Mouse (Mus musculus): Measurements from ENCODE around the gene Vegfa. TPM values are rescaled to one million over a fixed set of nuclear protein-coding genes. Genes with fewer than 3 reads are reported as not detected.

Vegfa gene
- polyA plus RNA-seq, 1 experiment from 2014 or later = 3.3 TPM

GRCm38 (mm10) chr17:46045742-46046141 is 13.6 kb upstream of the Vegfa start:
- no peak overlapping the region for H3K4me3 ChIP-seq (ENCODE audit: low read depth, low read length)
- H3K9me3 ChIP-seq (ENCODE audit: control insufficient read depth, low read length) = peaks cover 2% of the 10 kb centered on the region; the same call in 1 of the 2 replicates
- no peak for DNase-seq (ENCODE audit: low spot score)
- no peaks in the 10 kb centered on the region for H3K27me3 ChIP-seq (ENCODE audit: control insufficient read depth, insufficient read depth, low read length)
- WGBS = 89% methylated on average over 8 of the region's 8 CpGs
- H3K36me3 ChIP-seq (ENCODE audit: control insufficient read depth, insufficient read depth, low read length) = no peaks in the 10 kb centered on the region
- no peak for ATAC-seq (ENCODE audit: insufficient number of reproducible peaks, low FRiP score, low TSS enrichment, low read depth)
- H3K4me2 ChIP-seq (ENCODE audit: low read depth, severe bottlenecking) = no peak overlapping the region
- H3K27ac ChIP-seq (replicated peaks; ENCODE audit: low read depth, low read length) = no peak overlapping the region
- 0 out of 2 replicates have a peak, but pooled peaks cover 3% of the 10 kb centered on the region for H3K4me1 ChIP-seq (ENCODE audit: control insufficient read depth, insufficient read depth, low read length)
- H3K9ac ChIP-seq (ENCODE audit: low read length) = no peak overlapping the region

GRCm38 (mm10) chr17:46044953-46045352 is 12.8 kb upstream of the Vegfa start:
- no peaks in the 10 kb centered on the region for H3K27me3 ChIP-seq (ENCODE audit: control insufficient read depth, insufficient read depth, low read length)
- no peak for DNase-seq (ENCODE audit: low spot score)
- ATAC-seq (ENCODE audit: insufficient number of reproducible peaks, low FRiP score, low TSS enrichment, low read depth) = no peak
- 95% methylated on average over 5 of the region's 5 CpGs for WGBS
- no peak overlapping the region for H3K27ac ChIP-seq (replicated peaks; ENCODE audit: low read depth, low read length)
- H3K4me2 ChIP-seq (ENCODE audit: low read depth, severe bottlenecking) = no peak overlapping the region
- H3K4me1 ChIP-seq (ENCODE audit: control insufficient read depth, insufficient read depth, low read length) = 0 out of 2 replicates have a peak, but pooled peaks cover 3% of the 10 kb centered on the region
- H3K9ac ChIP-seq (ENCODE audit: low read length) = no peak overlapping the region
- no peak overlapping the region for H3K4me3 ChIP-seq (ENCODE audit: low read depth, low read length)
- peaks cover 2% of the 10 kb centered on the region; the same call in 1 of the 2 replicates for H3K9me3 ChIP-seq (ENCODE audit: control insufficient read depth, low read length)
- no peaks in the 10 kb centered on the region for H3K36me3 ChIP-seq (ENCODE audit: control insufficient read depth, insufficient read depth, low read length)

GRCm38 (mm10) chr17:46042158-46042557 is 10.0 kb upstream of the Vegfa start:
- Histone ChIP-seq H3K27ac (replicated peaks; ENCODE audit: low read depth, low read length) (no peak overlapping the region), H3K27me3 (ENCODE audit: control insufficient read depth, insufficient read depth, low read length) (no peaks in the 10 kb centered on the region)
- ATAC-seq (ENCODE audit: insufficient number of reproducible peaks, low FRiP score, low TSS enrichment, low read depth) = no peak

GRCm38 (mm10) chr17:46041679-46042078 is 9.5 kb upstream of the Vegfa start:
- no peak overlapping the region for H3K4me2 ChIP-seq (ENCODE audit: low read depth, severe bottlenecking)
- H3K4me3 ChIP-seq (ENCODE audit: low read depth, low read length) = no peak overlapping the region
- H3K27me3 ChIP-seq (ENCODE audit: control insufficient read depth, insufficient read depth, low read length) = no peaks in the 10 kb centered on the region
- H3K9me3 ChIP-seq (ENCODE audit: control insufficient read depth, low read length) = no peaks in the 10 kb centered on the region
- H3K4me1 ChIP-seq (ENCODE audit: control insufficient read depth, insufficient read depth, low read length) = no peaks in the 10 kb centered on the region
- 92% methylated on average over 3 of the region's 3 CpGs for WGBS
- no peaks in the 10 kb centered on the region for H3K36me3 ChIP-seq (ENCODE audit: control insufficient read depth, insufficient read depth, low read length)
- H3K27ac ChIP-seq (replicated peaks; ENCODE audit: low read depth, low read length) = no peak overlapping the region
- DNase-seq (ENCODE audit: low spot score) = no peak
- ATAC-seq (ENCODE audit: insufficient number of reproducible peaks, low FRiP score, low TSS enrichment, low read depth) = no peak
- H3K9ac ChIP-seq (ENCODE audit: low read length) = no peak overlapping the region

More at GRCm38 (mm10) chr17:46042158-46042557, 10.0 kb upstream of the Vegfa start:
- Histone ChIP-seq H3K9me3 (ENCODE audit: control insufficient read depth, low read length) (no peaks in the 10 kb centered on the region), H3K4me2 (ENCODE audit: low read depth, severe bottlenecking) (no peak overlapping the region), H3K4me1 (ENCODE audit: control insufficient read depth, insufficient read depth, low read length) (no peaks in the 10 kb centered on the region), H3K36me3 (ENCODE audit: control insufficient read depth, insufficient read depth, low read length) (no peaks in the 10 kb centered on the region), H3K9ac (ENCODE audit: low read length) (no peak overlapping the region), H3K4me3 (ENCODE audit: low read depth, low read length) (no peak overlapping the region)
- WGBS = 90% methylated on average over 8 of the region's 8 CpGs
- DNase-seq (ENCODE audit: low spot score) = no peak

GRCm38 (mm10) chr17:46041223-46041622 is 9.1 kb upstream of the Vegfa start:
- Histone ChIP-seq H3K36me3 (ENCODE audit: control insufficient read depth, insufficient read depth, low read length) (no peaks in the 10 kb centered on the region), H3K27me3 (ENCODE audit: control insufficient read depth, insufficient read depth, low read length) (no peaks in the 10 kb centered on the region), H3K4me3 (ENCODE audit: low read depth, low read length) (no peak overlapping the region), H3K9ac (ENCODE audit: low read length) (no peak overlapping the region), H3K9me3 (ENCODE audit: control insufficient read depth, low read length) (no peaks in the 10 kb centered on the region), H3K27ac (replicated peaks; ENCODE audit: low read depth, low read length) (no peak overlapping the region), H3K4me1 (ENCODE audit: control insufficient read depth, insufficient read depth, low read length) (no peaks in the 10 kb centered on the region), H3K4me2 (ENCODE audit: low read depth, severe bottlenecking) (no peak overlapping the region)
- DNase-seq (ENCODE audit: low spot score) = no peak
- no peak for ATAC-seq (ENCODE audit: insufficient number of reproducible peaks, low FRiP score, low TSS enrichment, low read depth)
- 63% methylated on average over 5 of the region's 5 CpGs for WGBS

- Histone ChIP-seq H3K9me3 (ENCODE audit: control insufficient read depth, low read length) (no peaks in the 10 kb centered on the region), H3K4me1 (ENCODE audit: control insufficient read depth, insufficient read depth, low read length) (no peaks in the 10 kb centered on the region), H3K4me2 (ENCODE audit: low read depth, severe bottlenecking) (no peak overlapping the region), H3K27me3 (ENCODE audit: control insufficient read depth, insufficient read depth, low read length) (no peaks in the 10 kb centered on the region), H3K4me3 (ENCODE audit: low read depth, low read length) (no peak overlapping the region), H3K9ac (ENCODE audit: low read length) (no peak overlapping the region), H3K27ac (replicated peaks; ENCODE audit: low read depth, low read length) (no peak overlapping the region), H3K36me3 (ENCODE audit: control insufficient read depth, insufficient read depth, low read length) (no peaks in the 10 kb centered on the region)
- 64% methylated on average over 6 of the region's 6 CpGs for WGBS
- DNase-seq (ENCODE audit: low spot score) (no peak), ATAC-seq (ENCODE audit: insufficient number of reproducible peaks, low FRiP score, low TSS enrichment, low read depth) (no peak)
Measured at GRCm38 (mm10) chr17:46040561-46040960, 8.4 kb upstream of the Vegfa start.

GRCm38 (mm10) chr17:46038906-46039305 is 6.7 kb upstream of the Vegfa start:
- no peaks in the 10 kb centered on the region for H3K27me3 ChIP-seq (ENCODE audit: control insufficient read depth, insufficient read depth, low read length)
- H3K4me3 ChIP-seq (ENCODE audit: low read depth, low read length) = no peak overlapping the region
- no peak overlapping the region for H3K9ac ChIP-seq (ENCODE audit: low read length)
- H3K4me2 ChIP-seq (ENCODE audit: low read depth, severe bottlenecking) = no peak overlapping the region
- no peaks in the 10 kb centered on the region for H3K9me3 ChIP-seq (ENCODE audit: control insufficient read depth, low read length)
- no peak for ATAC-seq (ENCODE audit: insufficient number of reproducible peaks, low FRiP score, low TSS enrichment, low read depth)
- DNase-seq (ENCODE audit: low spot score) = no peak
- H3K27ac ChIP-seq (replicated peaks; ENCODE audit: low read depth, low read length) = no peak overlapping the region
- H3K4me1 ChIP-seq (ENCODE audit: control insufficient read depth, insufficient read depth, low read length) = peaks cover 3% of the 10 kb centered on the region; the same call in 1 of the 2 replicates
- 36% methylated on average over 3 of the region's 3 CpGs for WGBS
- no peaks in the 10 kb centered on the region for H3K36me3 ChIP-seq (ENCODE audit: control insufficient read depth, insufficient read depth, low read length)

- H3K27me3 ChIP-seq (ENCODE audit: control insufficient read depth, insufficient read depth, low read length) = no peaks in the 10 kb centered on the region
- no peak overlapping the region for H3K9ac ChIP-seq (ENCODE audit: low read length)
- peaks cover 10% of the 10 kb centered on the region for H3K4me1 ChIP-seq (ENCODE audit: control insufficient read depth, insufficient read depth, low read length)
- H3K4me3 ChIP-seq (ENCODE audit: low read depth, low read length) = no peak overlapping the region
- H3K27ac ChIP-seq (replicated peaks; ENCODE audit: low read depth, low read length) = no peak overlapping the region
- no peaks in the 10 kb centered on the region for H3K9me3 ChIP-seq (ENCODE audit: control insufficient read depth, low read length)
- WGBS = 89% methylated on average over 6 of the region's 6 CpGs
- ATAC-seq (ENCODE audit: insufficient number of reproducible peaks, low FRiP score, low TSS enrichment, low read depth) (no peak), DNase-seq (ENCODE audit: low spot score) (no peak)
- H3K36me3 ChIP-seq (ENCODE audit: control insufficient read depth, insufficient read depth, low read length) = no peaks in the 10 kb centered on the region
- no peak overlapping the region for H3K4me2 ChIP-seq (ENCODE audit: low read depth, severe bottlenecking)
Measured at GRCm38 (mm10) chr17:46036400-46036799, 4.2 kb upstream of the Vegfa start.

- Histone ChIP-seq H3K9ac (ENCODE audit: low read length) (no peak overlapping the region), H3K36me3 (ENCODE audit: control insufficient read depth, insufficient read depth, low read length) (no peaks in the 10 kb centered on the region), H3K4me3 (ENCODE audit: low read depth, low read length) (no peak overlapping the region), H3K4me1 (ENCODE audit: control insufficient read depth, insufficient read depth, low read length) (peaks cover 17% of the 10 kb centered on the region), H3K9me3 (ENCODE audit: control insufficient read depth, low read length) (no peaks in the 10 kb centered on the region), H3K27ac (replicated peaks; ENCODE audit: low read depth, low read length) (no peak overlapping the region), H3K4me2 (ENCODE audit: low read depth, severe bottlenecking) (no peak overlapping the region), H3K27me3 (ENCODE audit: control insufficient read depth, insufficient read depth, low read length) (no peaks in the 10 kb centered on the region)
- no peak for ATAC-seq (ENCODE audit: insufficient number of reproducible peaks, low FRiP score, low TSS enrichment, low read depth)
- 42% methylated on average over 6 of the region's 6 CpGs for WGBS
- no peak for DNase-seq (ENCODE audit: low spot score)
Measured at GRCm38 (mm10) chr17:46034110-46034509, 1.9 kb upstream of the Vegfa start.
